In the genomic region with DNA sequence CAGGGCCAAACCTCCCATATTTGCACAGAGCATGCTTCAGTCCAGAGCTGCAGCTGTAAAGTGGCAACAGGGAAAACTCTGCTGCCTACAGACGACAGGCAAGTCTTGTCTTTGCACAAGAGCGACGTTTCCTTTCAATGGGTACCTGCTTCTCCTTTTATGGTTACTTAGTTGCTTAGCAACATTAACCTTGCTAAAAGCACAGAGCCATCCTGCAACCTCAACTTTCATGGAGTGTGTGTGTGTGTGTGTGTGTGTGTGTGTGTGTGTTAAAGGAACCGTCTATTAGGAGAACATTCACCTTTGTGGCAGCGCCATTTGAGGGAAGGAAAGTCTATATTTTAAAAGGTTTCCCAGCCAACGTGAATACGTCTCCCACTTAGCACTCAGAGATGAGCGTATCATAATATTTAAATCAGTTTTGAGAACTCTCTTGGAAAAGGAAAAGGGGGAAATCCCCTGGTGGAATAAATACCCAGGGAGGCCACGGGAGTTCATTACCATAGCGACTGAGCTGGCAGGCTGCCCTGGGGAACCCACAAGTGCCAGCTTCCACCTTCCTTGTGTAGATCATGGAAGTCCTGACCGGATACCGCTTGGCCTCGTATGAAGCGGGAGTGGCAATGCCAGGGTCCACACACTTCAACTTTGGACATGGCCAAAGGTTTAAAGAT, we compare ENCODE assay signal across 10 mouse cellular contexts.
A peak's percentile ranks its signal among the peaks of the same experiment; 100 is the strongest.
DNase-seq lines count a peak whose midpoint lies in the region; ATAC-seq lines count a peak whose summit lies in the region.
"Had no signal": no experiment of that assay in that cellular context is flagged by ENCODE, and none has a peak within 500 bp of the region (broad histone marks: within the 10 kb centered on the region; RNA-seq: fewer than 3 reads in every experiment).

No protein-coding gene starts in this region.

- H3K9ac ChIP-seq in embryonic facial prominence, embryonic 14.5 days (ENCODE audit: low read depth, low read length) = no peak overlapping the region
- no peak overlapping the region for H3K9ac ChIP-seq in midbrain, embryonic 13.5 days (replicated peaks)
- no peak overlapping the region for H3K9ac ChIP-seq in midbrain, embryonic 11.5 days (ENCODE audit: low read length)
- no peak overlapping the region for H3K9ac ChIP-seq in intestine, embryonic 16.5 days (ENCODE audit: low read depth, low read length)
- H3K9ac ChIP-seq: midbrain, embryonic 12.5 days had no signal

- WGBS in embryonic facial prominence, embryonic 14.5 days = 64% methylated on average over 14 of the region's 14 CpGs
- 83% methylated on average over 14 of the region's 14 CpGs for WGBS in embryonic facial prominence, embryonic 10.5 days
- WGBS in midbrain, embryonic 13.5 days = 54% methylated on average over 14 of the region's 14 CpGs
- WGBS in midbrain, embryonic 11.5 days = 79% methylated on average over 14 of the region's 14 CpGs
- 39% methylated on average over 14 of the region's 14 CpGs for WGBS in intestine, embryonic 16.5 days
- WGBS in limb, embryonic 10.5 days = 83% methylated on average over 14 of the region's 14 CpGs

- no peak overlapping the region for H3K4me3 ChIP-seq in embryonic facial prominence, embryonic 14.5 days (ENCODE audit: low read depth, low read length)
- H3K4me3 ChIP-seq in embryonic facial prominence, embryonic 10.5 days = no peak overlapping the region
- no peak overlapping the region for H3K4me3 ChIP-seq in midbrain, embryonic 13.5 days (replicated peaks)
- H3K4me3 ChIP-seq in midbrain, embryonic 11.5 days (ENCODE audit: low read depth, low read length) = no peak overlapping the region
- H3K4me3 ChIP-seq in intestine, embryonic 16.5 days (ENCODE audit: low read length) = no peak overlapping the region
- no peak overlapping the region for H3K4me3 ChIP-seq in limb, embryonic 10.5 days
- H3K4me3 ChIP-seq: midbrain, embryonic 12.5 days had no signal

- peak; percentile 65 for DNase-seq in embryonic facial prominence, embryonic 14.5 days (ENCODE audit: low spot score)
- DNase-seq in embryonic facial prominence, embryonic 10.5 days (ENCODE audit: low spot score) = no peak
- DNase-seq in midbrain, embryonic 11.5 days (ENCODE audit: low spot score, missing footprints) = no peak
- DNase-seq in left cerebral cortex, adult 9 months (ENCODE audit: low spot score in 2 of 2) = no peak
- no peak for DNase-seq in limb, embryonic 10.5 days (ENCODE audit: low spot score)

- H3K4me2 ChIP-seq in embryonic facial prominence, embryonic 14.5 days (ENCODE audit: low read depth, low read length) = no peak overlapping the region
- no peak overlapping the region for H3K4me2 ChIP-seq in midbrain, embryonic 13.5 days (replicated peaks)
- H3K4me2 ChIP-seq in midbrain, embryonic 11.5 days = no peak overlapping the region
- H3K4me2 ChIP-seq in intestine, embryonic 16.5 days (ENCODE audit: low read depth, low read length) = no peak overlapping the region

- ATAC-seq in embryonic facial prominence, embryonic 14.5 days (ENCODE audit: low read depth) = peak; percentile 59; the same call in 1 of the 2 replicates
- peak; percentile 41; the same call in 1 of the 2 replicates for ATAC-seq in midbrain, embryonic 13.5 days
- no peak for ATAC-seq in midbrain, embryonic 11.5 days (ENCODE audit: low FRiP score)
- ATAC-seq in intestine, embryonic 16.5 days = peak; percentile 52; the same call in 1 of the 2 replicates
- ATAC-seq in megakaryocyte progenitor cell, adult 5-6 weeks (replicated peaks; ENCODE audit: poor library complexity) = peak; percentile 40; the same call in 1 of the 2 replicates

- H3K36me3 ChIP-seq in embryonic facial prominence, embryonic 14.5 days (ENCODE audit: control insufficient read depth, insufficient read depth, low read length) = no peaks in the 10 kb centered on the region
- H3K36me3 ChIP-seq in embryonic facial prominence, embryonic 10.5 days (replicated peaks) = no peaks in the 10 kb centered on the region
- H3K36me3 ChIP-seq in midbrain, embryonic 13.5 days = no peaks in the 10 kb centered on the region
- no peaks in the 10 kb centered on the region for H3K36me3 ChIP-seq in midbrain, embryonic 11.5 days (ENCODE audit: control insufficient read depth, insufficient read depth, low read length)
- H3K36me3 ChIP-seq in intestine, embryonic 16.5 days (ENCODE audit: control insufficient read depth, insufficient read depth, low read length) = no peaks in the 10 kb centered on the region
- no peaks in the 10 kb centered on the region for H3K36me3 ChIP-seq in limb, embryonic 10.5 days
- H3K36me3 ChIP-seq: midbrain, embryonic 12.5 days had no signal

- peaks cover 17% of the 10 kb centered on the region for H3K4me1 ChIP-seq in embryonic facial prominence, embryonic 14.5 days (ENCODE audit: control insufficient read depth, insufficient read depth, low read length)
- H3K4me1 ChIP-seq in embryonic facial prominence, embryonic 10.5 days = peaks cover 12% of the 10 kb centered on the region
- peaks cover 19% of the 10 kb centered on the region for H3K4me1 ChIP-seq in midbrain, embryonic 13.5 days (replicated peaks)
- no peaks in the 10 kb centered on the region for H3K4me1 ChIP-seq in midbrain, embryonic 11.5 days (ENCODE audit: control insufficient read depth, insufficient read depth, low read length)
- peaks cover 12% of the 10 kb centered on the region for H3K4me1 ChIP-seq in intestine, embryonic 16.5 days (ENCODE audit: control insufficient read depth, insufficient read depth, low read length)
- H3K4me1 ChIP-seq in limb, embryonic 10.5 days = peaks cover 16% of the 10 kb centered on the region

- no peak overlapping the region for H3K27ac ChIP-seq in embryonic facial prominence, embryonic 14.5 days (replicated peaks; ENCODE audit: low read depth, low read length)
- no peak overlapping the region for H3K27ac ChIP-seq in embryonic facial prominence, embryonic 10.5 days (replicated peaks)
- H3K27ac ChIP-seq in midbrain, embryonic 13.5 days = no peak overlapping the region
- no peak overlapping the region for H3K27ac ChIP-seq in midbrain, embryonic 11.5 days (ENCODE audit: low read depth, low read length)
- no peak overlapping the region for H3K27ac ChIP-seq in intestine, embryonic 16.5 days (ENCODE audit: low read length)
- no peak overlapping the region for H3K27ac ChIP-seq in limb, embryonic 10.5 days
- H3K27ac ChIP-seq: kidney, postnatal 0 days; midbrain, embryonic 12.5 days had no signal

- H3K27me3 ChIP-seq in embryonic facial prominence, embryonic 14.5 days (replicated peaks; ENCODE audit: control insufficient read depth, insufficient read depth, low read length) = no peaks in the 10 kb centered on the region
- no peaks in the 10 kb centered on the region for H3K27me3 ChIP-seq in embryonic facial prominence, embryonic 10.5 days (replicated peaks; ENCODE audit: low read depth, poor library complexity, severe bottlenecking)
- H3K27me3 ChIP-seq in midbrain, embryonic 13.5 days = no peaks in the 10 kb centered on the region
- no peaks in the 10 kb centered on the region for H3K27me3 ChIP-seq in midbrain, embryonic 11.5 days (ENCODE audit: control insufficient read depth, insufficient read depth, low read length)
- H3K27me3 ChIP-seq in intestine, embryonic 16.5 days (replicated peaks; ENCODE audit: control insufficient read depth, insufficient read depth, low read length) = no peaks in the 10 kb centered on the region
- H3K27me3 ChIP-seq in limb, embryonic 10.5 days (ENCODE audit: low read depth, poor library complexity, severe bottlenecking) = no peaks in the 10 kb centered on the region
- H3K27me3 ChIP-seq: midbrain, embryonic 12.5 days had no signal

- no peaks in the 10 kb centered on the region for H3K9me3 ChIP-seq in embryonic facial prominence, embryonic 14.5 days (ENCODE audit: control insufficient read depth, low read length)
- H3K9me3 ChIP-seq in embryonic facial prominence, embryonic 10.5 days = no peaks in the 10 kb centered on the region
- H3K9me3 ChIP-seq in midbrain, embryonic 13.5 days = no peaks in the 10 kb centered on the region
- H3K9me3 ChIP-seq in midbrain, embryonic 11.5 days (ENCODE audit: control insufficient read depth, low read length) = no peaks in the 10 kb centered on the region
- no peaks in the 10 kb centered on the region for H3K9me3 ChIP-seq in intestine, embryonic 16.5 days (ENCODE audit: control insufficient read depth, low read length)
- H3K9me3 ChIP-seq in limb, embryonic 10.5 days (replicated peaks) = no peaks in the 10 kb centered on the region
- H3K9me3 ChIP-seq: midbrain, embryonic 12.5 days had no signal
